Mouse (Mus musculus) megakaryocyte, embryonic 14.5 days (primary cell): Measurements from ENCODE around the gene Cnksr3.

Source experiments
- FLI1 ChIP-seq: IDR thresholded peaks from 2 replicates; pipeline ENCODE4 v1.6.1; 2012; ENCODE audit warnings: low read length, inconsistent platforms, mixed read lengths
- GATA1 ChIP-seq: IDR thresholded peaks from 3 replicates; pipeline ENCODE4 v1.6.1; 2012; ENCODE audit warnings: mixed read lengths, low read length, inconsistent platforms, borderline replicate concordance

DNA sequence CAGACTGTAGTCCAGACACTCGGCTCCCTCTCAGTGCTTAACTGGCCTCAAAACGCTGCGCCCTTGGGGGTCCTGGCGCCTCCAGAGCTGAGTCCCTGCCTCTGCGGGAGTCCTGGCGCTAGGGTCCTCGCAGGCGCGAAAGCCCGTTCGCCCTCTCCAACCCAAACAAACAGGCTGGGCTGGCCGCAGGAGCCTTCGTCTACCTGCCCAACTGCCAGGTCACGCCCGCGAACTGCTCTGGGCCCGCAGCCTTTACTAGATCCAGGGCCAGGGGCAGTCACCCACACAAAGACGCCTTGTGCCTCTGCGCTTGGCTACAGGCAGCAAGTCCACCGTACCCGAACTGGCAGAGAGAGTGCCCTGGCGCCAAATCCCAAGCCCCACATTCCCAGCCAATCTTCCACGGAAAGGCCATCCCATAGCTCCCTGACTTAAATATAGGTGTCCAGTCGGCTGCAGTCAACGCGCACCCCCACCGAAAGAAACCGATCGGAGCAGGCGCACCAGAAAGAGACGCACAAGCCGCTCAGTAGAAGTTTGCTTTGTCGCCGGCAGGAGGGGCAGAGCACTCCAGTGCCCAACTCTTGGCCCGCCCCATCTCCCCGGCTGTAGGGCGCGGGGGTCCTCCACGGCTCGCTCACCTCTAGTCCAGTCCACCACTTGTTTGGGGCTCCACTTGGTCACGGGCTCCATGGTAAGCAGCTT, 894 bp downstream of the Cnksr3 start:
- TF ChIP-seq GATA1: no peak
- no peak for TF ChIP-seq FLI1
